Mouse (Mus musculus) cerebellum, adult (tissue): Measurements from ENCODE around the gene Gpr156.
"Not testable (repeated sequence)": the region's sequence is repeated elsewhere in the genome, so short reads cannot be mapped to it uniquely, and the experiment has no call there.

Experiments
- ATAC-seq: cut with Nextera tagmentation; 2 replicates; pipeline ENCODE4 v1.9.2; 2017; ENCODE audit warnings: mild to moderate bottlenecking, moderate library complexity, mixed read lengths; ENCODE audit not compliant: insufficient number of reproducible peaks, low FRiP score, low TSS enrichment

Gpr156 gene

GRCm38 (mm10) chr16:37990553-37991344, 74.5 kb downstream of the Gpr156 start:
- ATAC-seq = no peak

- no peak for ATAC-seq
These were observed 76.5 kb downstream of the Gpr156 start for GRCm38 (mm10) chr16:37992806-37993205.

GRCm38 (mm10) chr16:37994647-37995046, 78.4 kb downstream of the Gpr156 start:
- ATAC-seq = peak; percentile 85

- no peak for ATAC-seq
These were observed 81.5 kb downstream of the Gpr156 start for GRCm38 (mm10) chr16:37997771-37998170.

GRCm38 (mm10) chr16:37999762-38000161, 83.5 kb downstream of the Gpr156 start:
- ATAC-seq = no peak

- no peak for ATAC-seq
These were observed 83.9 kb downstream of the Gpr156 start for GRCm38 (mm10) chr16:38000178-38000577.

GRCm38 (mm10) chr16:38001766-38002165, 85.5 kb downstream of the Gpr156 start:
- no peak for ATAC-seq

- ATAC-seq = no peak
These were observed 86.2 kb downstream of the Gpr156 start for GRCm38 (mm10) chr16:38002485-38002884.

GRCm38 (mm10) chr16:38004486-38005020, 88.3 kb downstream of the Gpr156 start:
- no peak for ATAC-seq

- no peak for ATAC-seq
These were observed 89.2 kb downstream of the Gpr156 start for GRCm38 (mm10) chr16:38005471-38005870.

- no peak for ATAC-seq
These were observed 92.1 kb downstream of the Gpr156 start for GRCm38 (mm10) chr16:38008371-38008770.

GRCm38 (mm10) chr16:38009041-38009825, 92.9 kb downstream of the Gpr156 start:
- ATAC-seq = no peak

- ATAC-seq = no peak
These were observed 95.2 kb downstream of the Gpr156 start for GRCm38 (mm10) chr16:38011486-38011885.

- ATAC-seq = no peak
These were observed 96.1 kb downstream of the Gpr156 start for GRCm38 (mm10) chr16:38012382-38012781.

- no peak for ATAC-seq
These were observed 96.6 kb downstream of the Gpr156 start for GRCm38 (mm10) chr16:38012891-38013290.

GRCm38 (mm10) chr16:38014951-38015350, 98.7 kb downstream of the Gpr156 start:
- ATAC-seq = no peak

- no peak for ATAC-seq
These were observed 100.7 kb downstream of the Gpr156 start for GRCm38 (mm10) chr16:38016928-38017524.

- ATAC-seq = no peak
These were observed 101.7 kb downstream of the Gpr156 start for GRCm38 (mm10) chr16:38017958-38018376.

GRCm38 (mm10) chr16:38032644-38033043, 116.3 kb downstream of the Gpr156 start:
- ATAC-seq = no peak

- ATAC-seq = no peak
These were observed 116.8 kb downstream of the Gpr156 start for GRCm38 (mm10) chr16:38033071-38033470.

GRCm38 (mm10) chr16:38038101-38038500, 121.8 kb downstream of the Gpr156 start:
- ATAC-seq = not testable (repeated sequence)
